Mouse (Mus musculus) urinary bladder, postnatal 25 days (tissue): ENCODE results near the gene Apoa4.

Experiments used
- DNase-seq: peaks from one replicate; pipeline ENCODE4 v3.0.0; 2022; ENCODE audit warnings: low spot score

The Apoa4 gene

GRCm38 (mm10) chr9:46227064-46227614 lies 13.4 kb upstream of the Apoa4 start:
- no peak for DNase-seq

GRCm38 (mm10) chr9:46228491-46228890 lies 12.0 kb upstream of the Apoa4 start, which contains the start of gene Apoa1:
Apoa1 (plus strand) TSS chr9:46228580.
- no peak for DNase-seq

GRCm38 (mm10) chr9:46229573-46230449 lies 10.7 kb upstream of the Apoa4 start:
- DNase-seq, result peak; percentile 75

- DNase-seq, result no peak
These were observed 10.0 kb upstream of the Apoa4 start for GRCm38 (mm10) chr9:46230450-46230975.

GRCm38 (mm10) chr9:46235196-46235595 lies 5.3 kb upstream of the Apoa4 start:
- no peak for DNase-seq

- DNase-seq, result no peak
These were observed 5.1 kb upstream of the Apoa4 start, which contains the start of gene Apoc3 for GRCm38 (mm10) chr9:46235596-46235648. Apoc3 (minus strand) TSS chr9:46235636.

GRCm38 (mm10) chr9:46235649-46236048 lies 4.8 kb upstream of the Apoa4 start:
- DNase-seq, result no peak

- no peak for DNase-seq
These were observed 1.6 kb upstream of the Apoa4 start for GRCm38 (mm10) chr9:46238850-46239249.

GRCm38 (mm10) chr9:46241818-46242217 lies 1.3 kb downstream of the Apoa4 start:
- DNase-seq, result no peak

GRCm38 (mm10) chr9:46243122-46243521 lies 2.6 kb downstream of the Apoa4 start:
- no peak for DNase-seq

- DNase-seq, result no peak
These were observed 3.1 kb downstream of the Apoa4 start for GRCm38 (mm10) chr9:46243584-46243983.

- peak; percentile 55 for DNase-seq
These were observed 6.3 kb downstream of the Apoa4 start for GRCm38 (mm10) chr9:46246752-46247324.

GRCm38 (mm10) chr9:46256177-46256576 lies 15.7 kb downstream of the Apoa4 start:
- no peak for DNase-seq

- no peak for DNase-seq
These were observed 16.3 kb downstream of the Apoa4 start for GRCm38 (mm10) chr9:46256658-46257385.

GRCm38 (mm10) chr9:46257546-46257945 lies 17.1 kb downstream of the Apoa4 start:
- no peak for DNase-seq

- DNase-seq, result no peak
These were observed 18.6 kb downstream of the Apoa4 start for GRCm38 (mm10) chr9:46259111-46259510.

- no peak for DNase-seq
These were observed 20.6 kb downstream of the Apoa4 start for GRCm38 (mm10) chr9:46261131-46261530.

GRCm38 (mm10) chr9:46268343-46268873 lies 27.9 kb downstream of the Apoa4 start, which contains the start of gene Apoa5:
Apoa5 (plus strand) TSS chr9:46268633.
- no peak for DNase-seq

GRCm38 (mm10) chr9:46269125-46269524 lies 28.6 kb downstream of the Apoa4 start:
- no peak for DNase-seq

GRCm38 (mm10) chr9:46270782-46271181 lies 30.3 kb downstream of the Apoa4 start:
- DNase-seq, result no peak

GRCm38 (mm10) chr9:46272070-46272469 lies 31.6 kb downstream of the Apoa4 start:
- DNase-seq, result no peak

GRCm38 (mm10) chr9:46272677-46273454 lies 32.4 kb downstream of the Apoa4 start, which contains the start of gene Zpr1:
Zpr1 (plus strand) TSS chr9:46273064.
- peak; percentile 81 for DNase-seq
